Mouse (Mus musculus) MEL-GATA-1-ER (cell line): ENCODE data around the gene Triobp.
"Not testable (repeated sequence)": the region's sequence is repeated elsewhere in the genome, so short reads cannot be mapped to it uniquely, and the experiment has no call there.

ENCODE experiments used
- DNase-seq: peaks from one replicate; pipeline ENCODE4 v3.0.0-alpha.2; 2012; ENCODE audit warnings: low read depth; ENCODE audit errors: extremely low read depth

Gene Triobp

GRCm38 (mm10) chr15:78999586-78999985 lies 52.1 kb downstream of the Triobp start:
- DNase-seq: no peak

- DNase-seq: no peak
Measured at GRCm38 (mm10) chr15:79000357-79000791, 52.9 kb downstream of the Triobp start.

DNA sequence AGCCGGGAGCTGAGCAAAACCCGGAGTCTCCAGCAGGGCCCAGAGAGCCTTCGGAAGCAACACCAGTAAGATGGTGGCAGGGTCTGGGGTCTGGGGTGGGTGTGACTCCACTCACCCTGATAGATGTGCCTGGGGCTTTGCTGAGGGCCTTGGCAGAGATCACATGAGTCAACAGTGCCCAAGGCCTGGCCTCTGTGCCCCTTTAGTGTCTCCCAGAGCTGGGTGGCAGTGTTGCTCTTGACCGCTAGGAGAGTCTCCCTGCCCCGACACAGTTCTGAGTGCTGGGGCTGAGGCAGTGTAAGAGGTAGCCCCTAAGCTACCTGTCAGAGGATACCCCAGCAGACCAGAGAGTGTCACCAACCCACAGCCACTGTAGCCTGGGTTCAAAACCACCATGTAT lies 54.0 kb downstream of the Triobp start:
- DNase-seq: no peak

DNA sequence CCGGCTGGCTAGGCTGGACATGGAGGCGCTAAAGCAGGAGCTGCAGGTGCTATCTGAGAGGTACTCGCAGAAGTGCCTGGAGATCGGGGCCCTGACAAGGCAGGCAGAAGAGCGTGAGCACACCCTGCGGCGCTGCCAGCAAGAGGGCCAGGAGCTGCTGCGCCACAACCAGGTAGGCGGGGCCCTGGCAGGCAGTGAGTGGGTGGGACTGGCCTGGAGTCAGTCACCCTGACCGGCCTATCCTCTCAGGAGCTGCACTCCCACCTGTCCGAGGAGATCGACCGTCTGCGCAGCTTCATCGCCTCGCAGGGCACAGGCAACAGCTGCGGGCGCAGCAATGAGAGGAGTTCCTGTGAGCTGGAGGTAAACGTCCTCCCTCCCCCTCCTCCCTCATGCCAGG lies 54.5 kb downstream of the Triobp start:
- no peak for DNase-seq

DNA sequence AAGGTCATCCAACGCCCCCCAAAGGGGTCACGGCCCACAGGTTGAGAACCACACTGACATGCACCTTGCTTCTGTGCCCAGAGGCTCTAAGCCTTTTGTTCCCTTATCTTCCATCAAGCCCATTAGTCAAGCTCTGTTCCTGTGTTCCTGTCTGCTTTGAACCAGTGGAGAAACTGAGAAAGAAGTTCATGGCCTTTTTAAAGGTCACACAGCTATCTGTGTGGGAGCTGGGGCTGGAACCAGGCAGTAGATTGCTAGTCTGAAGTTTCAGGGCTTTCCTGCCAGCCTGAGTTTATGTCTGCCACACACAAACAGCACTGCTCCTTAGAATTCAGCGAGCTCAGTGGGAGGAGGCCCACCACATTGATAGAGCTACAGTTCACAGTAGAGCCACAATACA lies 55.6 kb downstream of the Triobp start:
- no peak for DNase-seq

GRCm38 (mm10) chr15:79005581-79005980 lies 58.1 kb downstream of the Triobp start:
- DNase-seq: no peak

GRCm38 (mm10) chr15:79006638-79007037 lies 59.1 kb downstream of the Triobp start:
- no peak for DNase-seq

DNA sequence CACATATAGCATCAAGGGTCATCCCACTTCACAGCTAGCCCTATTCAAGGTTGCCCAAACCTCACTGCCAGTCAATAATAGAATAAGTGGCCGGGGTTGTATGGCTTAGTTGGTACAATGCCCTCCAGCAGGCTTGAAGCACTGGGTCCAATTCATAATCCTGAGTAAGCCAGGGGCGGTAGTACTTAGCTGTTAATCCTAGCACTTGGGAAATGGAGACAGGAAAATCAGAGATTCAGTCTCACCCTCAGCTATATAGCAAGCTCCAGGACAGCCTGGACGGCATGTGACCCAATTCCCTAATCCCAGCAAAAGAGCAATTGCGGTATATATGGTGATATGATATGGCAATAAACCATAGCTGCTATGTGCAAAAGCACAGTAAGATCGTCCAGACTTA lies 59.5 kb downstream of the Triobp start:
- DNase-seq: no peak

DNA sequence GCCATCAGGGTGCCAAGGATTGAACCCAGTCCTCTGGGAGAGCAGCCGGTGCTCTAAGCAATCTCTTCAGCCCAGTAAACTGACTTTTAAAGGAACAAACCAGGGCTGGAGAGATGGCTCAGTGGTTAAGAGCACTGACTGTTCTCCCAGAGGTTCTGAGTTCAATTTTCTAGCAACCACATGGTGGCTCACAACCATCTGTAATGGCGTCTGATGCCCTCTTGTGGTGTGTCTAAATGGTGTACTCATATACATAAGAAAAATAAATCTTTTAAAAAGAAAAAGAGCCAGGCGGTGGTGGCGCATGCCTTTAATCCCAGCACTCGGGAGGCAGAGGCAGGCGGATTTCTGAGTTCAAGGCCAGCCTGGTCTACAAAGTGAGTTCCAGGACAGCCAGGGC lies 60.3 kb downstream of the Triobp start:
- DNase-seq: not testable (repeated sequence)

- no peak for DNase-seq
Measured at GRCm38 (mm10) chr15:79009734-79010133, 62.2 kb downstream of the Triobp start.

DNA sequence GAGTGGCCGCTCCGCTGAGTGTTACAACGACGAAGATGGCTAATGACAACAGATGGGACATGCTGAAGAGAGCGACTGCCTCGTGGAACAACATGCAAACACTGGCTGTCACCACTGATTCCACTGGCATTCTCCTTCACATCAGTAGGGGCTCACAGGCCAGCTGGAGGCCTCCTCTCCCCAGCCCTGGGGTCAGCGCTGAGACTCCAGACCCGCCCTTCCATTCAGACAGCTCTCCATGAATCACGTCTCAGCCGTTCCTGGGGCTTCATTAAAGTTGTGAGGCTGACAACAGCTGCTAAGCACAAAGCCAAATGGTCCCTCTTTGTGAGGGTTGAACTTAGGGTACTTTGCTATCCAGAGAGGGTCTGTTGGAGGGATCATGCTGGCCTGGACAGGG lies 64.0 kb downstream of the Triobp start:
- DNase-seq: no peak

DNA sequence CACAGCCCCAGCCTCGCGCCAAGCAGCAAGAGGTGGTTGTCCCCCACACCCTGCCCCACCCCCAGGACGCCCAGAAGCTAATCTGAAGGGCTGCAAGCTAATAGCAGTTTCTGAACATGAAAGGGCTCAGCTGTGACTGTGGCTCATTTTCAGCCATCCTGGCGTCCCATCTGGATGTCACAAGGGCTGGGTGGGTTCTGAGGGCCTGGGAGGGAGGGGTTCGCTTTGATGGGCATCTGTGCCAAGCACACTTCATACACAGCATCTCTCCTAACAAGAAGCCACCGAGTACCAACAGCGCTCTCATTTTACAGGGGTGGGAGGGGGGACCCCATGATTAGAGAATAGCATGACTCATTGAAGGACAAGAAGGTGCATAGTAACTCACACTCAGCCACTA lies 65.9 kb downstream of the Triobp start:
- DNase-seq: no peak

DNA sequence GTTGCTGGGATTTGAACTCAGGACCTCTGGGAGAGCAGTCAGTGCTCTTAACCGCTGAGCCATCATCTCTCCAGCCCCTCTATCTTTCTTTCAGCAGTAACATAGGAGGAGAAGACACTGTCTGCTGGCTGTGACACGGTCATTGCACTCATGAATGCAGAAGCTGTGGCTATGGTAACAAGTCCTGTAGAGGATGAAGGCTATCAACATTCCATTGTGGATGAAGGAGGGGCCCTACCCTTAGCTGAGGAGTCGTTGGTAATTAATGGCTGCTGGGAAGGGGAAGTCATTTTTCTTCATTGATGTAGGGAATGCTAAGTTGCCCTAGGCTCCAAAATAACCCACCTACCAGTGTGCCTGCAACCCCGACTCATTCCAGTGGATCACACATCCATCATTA lies 70.7 kb downstream of the Triobp start:
- DNase-seq: no peak

DNA sequence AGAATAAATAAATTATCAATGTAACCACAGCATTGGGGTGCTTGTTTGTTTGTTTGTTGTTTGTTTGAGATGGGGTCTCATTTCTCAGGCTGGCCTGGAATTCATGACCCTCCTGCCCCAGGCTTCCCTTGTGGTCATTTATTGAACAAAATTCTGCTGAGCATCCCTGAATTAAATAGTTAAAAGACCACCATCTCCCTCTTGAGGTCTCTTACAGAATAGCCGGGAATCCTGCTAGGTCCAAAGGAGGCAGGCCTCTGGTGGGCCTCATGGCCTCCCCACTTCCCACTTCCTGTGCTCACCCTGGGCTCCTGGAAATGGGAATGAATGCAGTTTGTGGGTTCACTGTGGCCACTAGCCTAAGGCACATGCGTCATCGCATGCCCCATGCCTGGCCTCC lies 71.4 kb downstream of the Triobp start:
- DNase-seq: no peak

- no peak for DNase-seq
Measured at GRCm38 (mm10) chr15:79022671-79023230, 75.2 kb downstream of the Triobp start.

DNA sequence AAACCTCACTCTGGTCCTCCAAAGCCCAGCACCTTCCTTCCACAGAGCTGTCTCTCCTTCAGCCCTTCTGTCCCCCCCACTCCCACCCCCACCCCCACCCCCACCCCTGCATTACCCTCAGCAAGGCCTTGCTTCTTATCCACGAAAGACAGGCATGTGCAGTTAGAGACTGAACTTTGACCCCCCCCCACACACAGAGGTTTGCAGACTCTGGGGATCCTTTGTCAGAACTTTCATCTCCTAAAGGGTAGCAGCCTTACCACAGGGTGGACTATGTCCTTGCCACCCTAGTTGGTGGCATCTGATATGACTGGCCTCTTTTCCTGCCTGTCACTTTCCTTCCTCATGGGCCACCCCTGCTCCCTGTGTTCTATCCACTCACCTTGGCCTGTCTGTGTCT lies 75.8 kb downstream of the Triobp start:
- DNase-seq: no peak

DNA sequence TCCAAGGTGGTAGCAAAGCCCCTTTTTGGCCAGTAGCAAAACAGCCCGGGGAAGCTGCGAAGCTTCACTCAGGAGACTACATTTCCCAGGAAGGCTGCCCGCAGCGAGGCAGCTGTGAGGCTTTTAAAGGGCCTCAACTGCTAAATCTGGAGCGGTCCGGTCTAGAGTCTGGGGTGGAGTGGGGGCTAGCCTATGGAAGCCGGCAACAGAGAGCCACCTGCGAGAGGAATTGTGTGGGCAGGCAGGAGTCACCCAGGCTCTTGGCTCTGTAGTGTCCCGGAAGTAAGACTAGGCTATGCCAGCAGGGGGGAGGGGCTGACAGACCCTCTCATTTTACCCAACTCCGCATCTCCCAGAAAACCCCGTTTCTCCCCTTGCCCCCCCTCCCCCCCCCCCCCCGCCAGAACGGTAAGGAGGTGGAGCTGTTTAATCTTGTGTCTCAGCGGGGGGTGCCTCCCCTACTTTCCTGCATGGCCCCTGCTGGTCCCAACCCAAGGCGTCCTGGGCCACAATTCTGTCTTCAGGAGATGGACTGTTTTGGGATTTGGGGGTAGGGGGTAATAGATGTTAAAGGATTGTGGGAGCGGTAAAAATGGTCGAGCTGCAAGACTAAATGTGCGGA lies 78.3 kb downstream of the Triobp start:
- no peak for DNase-seq

DNA sequence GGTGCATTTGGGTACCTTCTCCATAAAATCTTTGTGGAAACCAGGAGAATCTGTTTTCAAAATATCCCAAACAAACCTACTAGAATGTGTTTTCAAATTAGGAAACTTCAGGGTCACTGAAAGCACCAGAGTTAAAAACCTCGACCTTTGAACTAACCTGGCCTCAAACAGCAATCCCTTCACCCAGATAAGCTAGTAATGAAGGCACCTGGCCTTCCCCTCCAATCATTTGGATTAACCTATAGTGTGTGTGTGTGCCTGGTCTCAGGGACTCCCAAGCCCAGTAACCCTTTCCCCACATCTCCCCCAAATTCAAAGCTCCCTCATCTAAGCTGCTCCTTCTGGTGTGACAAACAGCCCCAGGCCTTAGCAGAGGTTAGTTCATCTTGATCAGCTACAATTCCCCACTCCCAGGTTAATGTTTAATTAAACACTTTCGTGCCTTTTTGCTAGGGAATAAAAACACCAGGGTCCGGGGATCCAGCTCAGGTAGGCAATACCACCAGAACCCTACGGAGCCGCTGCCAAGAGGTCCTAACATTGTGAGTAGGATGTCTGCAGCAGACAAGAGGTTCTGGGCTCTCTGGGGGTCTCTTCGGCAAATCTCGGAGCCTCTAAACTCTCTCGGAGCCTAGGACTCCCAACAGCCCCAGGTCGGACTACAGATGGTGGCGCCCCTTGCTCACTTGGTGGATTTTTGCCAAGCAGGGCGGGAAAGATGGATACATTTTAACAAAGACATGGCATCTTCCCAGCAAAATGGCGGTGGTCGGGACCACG lies 79.2 kb downstream of the Triobp start:
- DNase-seq: no peak

DNA sequence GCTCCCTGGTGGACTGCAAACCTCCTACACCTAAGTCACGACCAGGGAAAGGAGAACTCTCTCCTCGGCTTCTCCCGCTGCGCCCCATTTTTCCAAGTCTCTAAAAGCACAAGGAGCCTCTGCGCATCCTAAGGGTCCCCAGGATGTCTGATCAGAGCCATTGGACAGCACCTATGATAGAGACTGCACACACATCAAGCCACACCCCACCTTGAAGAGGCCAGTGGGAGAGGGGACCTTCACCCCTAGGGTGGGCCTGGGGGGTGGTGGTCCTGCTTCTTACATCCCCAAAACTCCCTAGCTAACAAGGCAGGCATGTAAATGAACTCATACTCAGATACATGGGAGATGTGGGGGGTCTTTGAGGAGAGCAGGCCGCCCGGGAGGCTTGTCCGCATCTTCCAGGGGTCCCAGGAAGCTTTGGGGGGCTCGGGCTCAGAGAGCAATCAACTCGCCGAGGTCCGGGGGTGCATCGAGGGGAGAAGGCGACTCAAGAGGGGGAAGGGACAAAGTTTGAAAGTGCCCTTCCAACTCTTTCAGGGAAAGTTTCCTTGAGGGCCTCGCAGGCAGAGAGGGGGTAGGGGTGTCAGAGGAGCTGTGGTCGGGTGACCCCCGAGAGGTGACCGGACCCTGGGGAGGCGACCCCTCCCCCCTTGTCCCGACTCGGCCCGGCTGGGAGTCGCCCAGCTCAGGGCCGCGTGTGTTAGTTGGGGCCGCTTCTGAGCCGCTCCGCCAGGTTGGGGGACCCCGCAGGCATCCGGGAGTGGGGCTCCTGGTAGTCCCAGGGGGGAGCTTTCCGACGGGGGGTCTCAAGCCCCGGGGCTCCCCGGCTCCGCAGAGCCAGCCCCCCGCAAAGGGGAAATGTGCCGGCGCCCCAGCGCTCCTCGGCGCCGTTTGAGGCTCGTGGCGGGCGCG lies 80.0 kb downstream of the Triobp start:
- DNase-seq: no peak

DNA sequence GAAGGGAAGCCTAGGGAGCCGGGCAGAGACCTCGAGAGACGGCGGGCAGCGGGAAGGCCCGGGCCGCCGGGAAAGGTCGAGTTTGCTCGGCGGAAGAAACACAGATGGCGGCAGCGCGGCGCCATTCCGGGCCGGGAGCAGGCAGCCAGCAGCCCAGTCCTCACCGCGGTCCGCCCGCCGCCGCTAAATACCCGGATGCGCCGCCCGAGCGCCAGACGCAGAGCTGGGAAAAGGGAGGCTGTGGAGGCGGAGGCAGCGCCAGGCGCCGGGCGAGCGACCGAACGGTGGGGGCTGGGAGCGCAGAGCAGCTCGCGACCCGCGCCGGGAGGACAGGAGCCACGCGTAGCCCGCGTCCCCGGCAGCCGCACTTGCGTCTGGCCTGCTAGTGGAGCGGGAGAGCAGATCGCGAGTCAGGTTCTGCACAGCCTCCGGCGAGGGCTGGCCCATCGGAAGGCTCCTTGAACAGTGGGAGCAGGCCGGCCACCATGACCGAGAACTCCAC lies 80.8 kb downstream of the Triobp start, which contains the start of gene H1f0:
Gene H1f0, plus strand, starts transcription at position 214 of the 502 bp plus-strand sequence.
- DNase-seq: no peak

DNA sequence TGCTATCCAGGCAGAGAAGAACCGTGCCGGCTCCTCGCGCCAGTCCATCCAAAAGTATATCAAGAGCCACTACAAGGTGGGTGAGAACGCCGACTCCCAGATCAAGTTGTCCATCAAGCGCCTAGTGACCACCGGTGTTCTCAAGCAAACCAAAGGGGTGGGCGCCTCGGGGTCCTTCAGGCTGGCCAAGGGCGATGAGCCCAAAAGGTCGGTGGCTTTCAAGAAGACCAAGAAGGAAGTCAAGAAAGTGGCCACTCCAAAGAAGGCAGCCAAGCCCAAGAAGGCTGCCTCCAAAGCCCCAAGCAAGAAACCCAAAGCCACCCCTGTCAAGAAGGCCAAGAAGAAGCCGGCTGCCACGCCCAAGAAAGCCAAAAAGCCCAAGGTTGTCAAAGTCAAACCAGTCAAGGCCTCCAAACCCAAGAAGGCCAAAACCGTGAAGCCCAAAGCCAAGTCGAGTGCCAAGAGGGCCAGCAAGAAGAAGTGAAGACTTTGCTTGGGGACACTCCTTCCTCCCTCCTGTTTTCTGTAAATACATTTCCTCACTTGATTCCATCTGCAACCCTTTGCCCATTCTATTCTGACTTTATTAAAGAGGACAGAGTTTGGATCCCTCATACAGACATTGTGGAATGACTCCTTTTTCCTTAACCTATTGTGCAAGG lies 81.4 kb downstream of the Triobp start:
- DNase-seq: no peak
